Mouse (Mus musculus) heart, postnatal 10 days (tissue): ENCODE results near the gene Mpig6b. TPM values are rescaled to one million over a fixed set of nuclear protein-coding genes. Genes with fewer than 3 reads are reported as not detected.

Source experiments
- DNase-seq, 2 experiments: peaks; one replicate each; pipeline ENCODE4 v3.0.0; 2021
- intact Hi-C: fragments of 180-260 bp; cut with DNase I; formaldehyde crosslinking; loops from one replicate; pipeline ENCODE4 v1.15.1; 2025
- total RNA-seq, 2 experiments: library from RNA; stranded (reverse); gene quantifications; 2 replicates each; pipeline ENCODE4 v1.2.3; 2021

The Mpig6b gene
- total RNA-seq, 2 experiments from 2014 or later = 0.55 to 0.77 TPM

- intact Hi-C loops = no loop called here
- no peak for DNase-seq
These were observed 43.4 kb downstream of the Mpig6b start for GRCm38 (mm10) chr17:35022541-35023060.

- intact Hi-C loops = loop anchor here (1.0 to 2.0 kb wide), 3 partner anchors 37 to 84 kb away; partner anchors contain the start of genes Ddah2 and Ly6g6d
- DNase-seq = peak; percentile 51 to 54
These were observed 44.0 kb downstream of the Mpig6b start for GRCm38 (mm10) chr17:35021842-35022477.

GRCm38 (mm10) chr17:35021163-35021808 lies 44.7 kb downstream of the Mpig6b start:
- DNase-seq = peak; percentile 90 to 94
- intact Hi-C loops = loop anchor here (1.0 to 2.0 kb wide), 3 partner anchors 38 to 85 kb away; partner anchors contain the start of genes Ddah2 and Ly6g6d

GRCm38 (mm10) chr17:35020551-35020950 lies 45.4 kb downstream of the Mpig6b start:
- DNase-seq = no peak
- intact Hi-C loops = loop anchor here (2.0 kb wide), 1 partner anchor 58 kb away; the partner anchor contains the start of gene Ly6g6d

DNA sequence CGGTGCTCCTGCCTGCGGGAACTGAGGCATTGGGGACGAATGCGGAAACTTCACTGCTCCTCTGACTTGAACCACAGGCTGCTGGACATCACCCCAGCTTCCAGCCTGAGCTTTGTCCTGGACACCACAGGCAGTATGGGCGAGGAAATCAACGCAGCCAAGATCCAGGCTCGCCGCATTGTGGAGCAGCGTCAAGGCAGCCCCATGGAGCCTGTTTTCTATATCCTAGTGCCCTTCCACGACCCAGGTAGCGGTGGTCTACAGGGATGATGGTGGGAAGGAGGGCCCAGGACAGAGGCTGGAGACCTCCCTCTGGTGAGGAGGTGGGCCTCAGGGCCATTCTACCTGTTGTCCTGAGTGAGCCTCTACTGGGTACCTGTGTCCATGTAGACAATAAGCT lies 46.1 kb downstream of the Mpig6b start:
- no peak for DNase-seq
- intact Hi-C loops = loop anchor here (2.0 kb wide), 1 partner anchor 59 kb away; the partner anchor contains the start of gene Ly6g6d

- no peak for DNase-seq
- intact Hi-C loops = no loop called here
These were observed 47.8 kb downstream of the Mpig6b start for GRCm38 (mm10) chr17:35018171-35018570.

DNA sequence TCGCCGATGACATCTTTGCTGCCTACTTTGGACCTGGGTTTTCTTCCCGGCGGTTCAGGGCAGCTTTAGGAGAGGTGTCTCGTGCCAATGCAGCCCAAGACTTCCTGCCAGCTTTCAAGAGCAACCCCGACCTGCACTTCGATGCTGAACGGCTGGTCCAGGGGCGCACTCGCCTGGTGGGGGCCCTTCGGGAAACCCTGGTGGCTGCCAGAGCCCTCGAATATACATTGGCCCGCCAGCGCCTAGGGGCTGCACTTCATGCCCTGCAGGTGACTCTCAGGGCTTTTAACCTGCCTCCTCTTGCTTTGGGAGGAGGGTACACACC lies 48.3 kb downstream of the Mpig6b start:
- DNase-seq = no peak
- intact Hi-C loops = no loop called here

GRCm38 (mm10) chr17:35016791-35017705 lies 48.9 kb downstream of the Mpig6b start:
- intact Hi-C loops = no loop called here
- DNase-seq = no peak

GRCm38 (mm10) chr17:35016376-35016775 lies 49.6 kb downstream of the Mpig6b start, which contains the start of gene Vwa7:
Gene Vwa7, plus strand, starts transcription at chr17:35016579.
- intact Hi-C loops = no loop called here
- peak; percentile 61 for DNase-seq

- intact Hi-C loops = no loop called here
- DNase-seq = no peak
These were observed 50.7 kb downstream of the Mpig6b start for GRCm38 (mm10) chr17:35015296-35015695.

- intact Hi-C loops = no loop called here
- DNase-seq = no peak
These were observed 52.8 kb downstream of the Mpig6b start for GRCm38 (mm10) chr17:35013221-35013620.

Other genes starting within 250 kb of the Mpig6b start
- gene Stk19, start 229.2 kb downstream of the Mpig6b start, total RNA-seq = 10 to 100 TPM; 12.5 to 13.5 TPM
- gene Dxo, start 229.2 kb downstream of the Mpig6b start, total RNA-seq = 10 to 100 TPM; 16.9 to 20.5 TPM
- gene Skiv2l, start 216.0 kb downstream of the Mpig6b start, total RNA-seq = 10 to 100 TPM; 27.6 to 29.3 TPM
- 10 to 100 TPM; 21.0 to 21.3 TPM for gene Nelfe, start 215.8 kb downstream of the Mpig6b start, total RNA-seq
- gene Cfb, start 203.7 kb downstream of the Mpig6b start, total RNA-seq = 1 to 10 TPM; 3.5 to 7.0 TPM
- 1 to 10 TPM; 5.5 to 9.3 TPM for gene Zbtb12, start 186.7 kb downstream of the Mpig6b start, total RNA-seq
- gene Gm20547, start 184.1 kb downstream of the Mpig6b start, total RNA-seq = not detected
- 1 to 10 TPM; 3.1 to 5.6 TPM for gene C2, start 167.9 kb downstream of the Mpig6b start, total RNA-seq
- gene Ehmt2, start 167.7 kb downstream of the Mpig6b start, total RNA-seq = 10 to 100 TPM; 52.4 to 58.2 TPM
- gene Slc44a4, start 151.7 kb downstream of the Mpig6b start, total RNA-seq = not detected
- gene Neu1, start 134.9 kb downstream of the Mpig6b start, total RNA-seq = 10 to 100 TPM; 12.2 to 12.6 TPM
- 1 to 10 TPM; 3.9 to 4.5 TPM for gene Hspa1b, start 106.9 kb downstream of the Mpig6b start, total RNA-seq
- not detected for gene Gm20481, start 96.3 kb downstream of the Mpig6b start, total RNA-seq
- gene Hspa1a, start 94.0 kb downstream of the Mpig6b start, total RNA-seq = 1 to 10 TPM; 2.6 TPM
- 1 to 10 TPM; 4.0 to 4.1 TPM for gene Hspa1l, start 93.5 kb downstream of the Mpig6b start, total RNA-seq
- gene Lsm2, start 84.3 kb downstream of the Mpig6b start, total RNA-seq = 10 to 100 TPM; 28.8 to 31.7 TPM
- 10 to 100 TPM; 34.5 to 35.6 TPM for gene Vars, start 65.2 kb downstream of the Mpig6b start, total RNA-seq
- gene Vwa7, start 49.6 kb downstream of the Mpig6b start, total RNA-seq = 1 to 10 TPM; 3.3 to 3.8 TPM
- under 1 TPM in 1 of 2 experiments, not detected in 1; 0.38 TPM for gene Sapcd1, start 38.2 kb downstream of the Mpig6b start, total RNA-seq
- 1 to 10 TPM; 2.0 TPM for gene Msh5, start 19.4 kb downstream of the Mpig6b start, total RNA-seq
- gene Clic1, start 16.2 kb downstream of the Mpig6b start, total RNA-seq = 100 to 1,000 TPM; 115 to 118 TPM
- gene Ddah2, start 7.1 kb downstream of the Mpig6b start, total RNA-seq = 10 to 100 TPM; 84.5 to 86.1 TPM
- gene Ly6g6c, start 796 bp downstream of the Mpig6b start, total RNA-seq = not detected
- under 1 TPM; 0.24 to 0.37 TPM for gene Ly6g6e, start 10.7 kb upstream of the Mpig6b start, total RNA-seq
- 1 to 10 TPM; 1.1 to 1.2 TPM for gene Ly6g6d, start 11.9 kb upstream of the Mpig6b start, total RNA-seq
- not detected for gene Ly6g6f, start 19.4 kb upstream of the Mpig6b start, total RNA-seq
- 10 to 100 TPM; 51.0 to 55.7 TPM for gene Abhd16a, start 23.1 kb upstream of the Mpig6b start, total RNA-seq
- gene Ly6g5c, start 42.1 kb upstream of the Mpig6b start, total RNA-seq = not detected
- under 1 TPM in 1 of 2 experiments, not detected in 1; 0.67 TPM for gene Ly6g5b, start 49.2 kb upstream of the Mpig6b start, total RNA-seq
- 1 to 10 TPM; 6.6 to 8.3 TPM for gene Gpank1, start 55.3 kb upstream of the Mpig6b start, total RNA-seq
- 100 to 1,000 TPM; 183 to 187 TPM for gene Csnk2b, start 55.9 kb upstream of the Mpig6b start, total RNA-seq
- gene D17H6S53E, start 60.2 kb upstream of the Mpig6b start, total RNA-seq = 10 to 100 TPM; 28.5 to 32.4 TPM
- not detected for gene Apom, start 65.9 kb upstream of the Mpig6b start, total RNA-seq
- gene Bag6, start 69.0 kb upstream of the Mpig6b start, total RNA-seq = 100 to 1,000 TPM; 285 to 291 TPM
- gene Prrc2a, start 98.7 kb upstream of the Mpig6b start, total RNA-seq = 100 to 1,000 TPM; 195 to 211 TPM
- gene Aif1, start 109.9 kb upstream of the Mpig6b start, total RNA-seq = 1 to 10 TPM; 2.9 to 4.6 TPM
- 1 to 10 TPM; 2.8 to 4.5 TPM for gene Lst1, start 122.3 kb upstream of the Mpig6b start, total RNA-seq
- 1 to 10 TPM in 1 of 2 experiments, under 1 TPM in 1; 0.94 to 1.2 TPM for gene Ltb, start 128.3 kb upstream of the Mpig6b start, total RNA-seq
- gene Tnf, start 135.8 kb upstream of the Mpig6b start, total RNA-seq = under 1 TPM; 0.72 to 0.87 TPM
- gene Lta, start 139.2 kb upstream of the Mpig6b start, total RNA-seq = under 1 TPM in 1 of 2 experiments, not detected in 1; 0.17 TPM
- gene Gm16181, start 154.7 kb upstream of the Mpig6b start, total RNA-seq = under 1 TPM in 1 of 2 experiments, not detected in 1; 0.84 TPM
- gene Atp6v1g2, start 167.5 kb upstream of the Mpig6b start, total RNA-seq = 1 to 10 TPM; 4.9 to 5.7 TPM
- 10 to 100 TPM in 1 of 2 experiments, 1 to 10 TPM in 1; 10.0 to 12.2 TPM for gene Nfkbil1, start 169.6 kb upstream of the Mpig6b start, total RNA-seq
- gene Ddx39b, start 175.6 kb upstream of the Mpig6b start, total RNA-seq = 100 to 1,000 TPM; 163 to 169 TPM
- 10 to 100 TPM; 67.7 to 69.9 TPM for gene H2-D1, start 196.5 kb upstream of the Mpig6b start, total RNA-seq